Mouse (Mus musculus): Measurements from ENCODE around the gene Cygb.
"Not testable (repeated sequence)": the region's sequence is repeated elsewhere in the genome, so short reads cannot be mapped to it uniquely, and the experiment has no call there.

The Cygb gene

DNA sequence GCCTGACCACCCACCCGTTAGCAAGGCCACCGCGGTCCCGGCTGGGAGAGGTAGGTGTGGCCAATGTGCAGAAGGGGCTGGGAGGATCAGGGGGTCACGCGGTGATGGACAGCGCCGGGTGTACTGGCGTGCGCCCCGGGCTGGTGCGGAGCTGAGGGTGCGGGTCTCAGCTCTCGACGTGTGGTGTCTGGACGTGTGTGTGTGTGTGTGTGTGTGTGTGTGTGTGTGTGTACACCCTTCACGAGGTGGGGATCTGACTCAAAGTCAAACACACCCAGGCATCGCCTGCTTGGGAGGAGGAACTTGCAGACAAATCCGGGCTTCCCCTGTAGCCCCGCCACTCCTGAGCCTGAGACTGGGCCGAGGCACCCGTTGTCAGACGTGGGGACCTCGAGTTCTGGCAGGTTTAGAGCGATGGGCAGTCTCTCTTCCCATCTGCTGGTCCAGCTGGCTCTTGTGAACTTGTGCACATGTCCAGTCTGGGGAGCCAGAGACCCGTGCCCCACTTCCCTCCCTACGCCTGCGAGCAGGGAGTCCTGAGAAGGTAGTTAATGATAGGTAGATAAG lies at the start of gene Cygb:
Gene Cygb (minus strand): TSS at position 59 of the 567 bp plus-strand sequence.
- no peak for DNase-seq

DNA sequence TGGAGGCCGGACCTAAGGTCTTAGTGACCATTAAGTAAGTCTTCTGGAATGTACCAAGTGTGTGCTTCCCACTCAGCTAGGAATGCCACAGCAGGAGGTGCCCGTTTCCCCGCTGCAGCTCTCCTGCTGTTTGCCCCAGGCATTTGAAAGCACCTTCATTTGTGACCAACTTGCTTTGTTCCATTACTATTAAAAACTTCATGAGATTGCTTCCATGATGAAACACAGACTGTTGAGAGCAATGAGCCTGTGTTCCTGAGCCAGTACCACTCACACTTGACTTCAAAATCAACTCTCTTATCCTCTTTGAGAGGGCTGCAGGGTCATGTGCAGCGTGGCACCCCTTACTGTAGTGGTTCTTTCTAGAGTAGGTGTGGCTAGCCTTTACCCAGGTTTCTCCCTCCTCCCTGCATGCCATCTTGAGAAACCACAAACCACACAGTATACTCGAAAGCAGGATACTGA lies 47.3 kb upstream of the Cygb start:
- DNase-seq = no peak

DNA sequence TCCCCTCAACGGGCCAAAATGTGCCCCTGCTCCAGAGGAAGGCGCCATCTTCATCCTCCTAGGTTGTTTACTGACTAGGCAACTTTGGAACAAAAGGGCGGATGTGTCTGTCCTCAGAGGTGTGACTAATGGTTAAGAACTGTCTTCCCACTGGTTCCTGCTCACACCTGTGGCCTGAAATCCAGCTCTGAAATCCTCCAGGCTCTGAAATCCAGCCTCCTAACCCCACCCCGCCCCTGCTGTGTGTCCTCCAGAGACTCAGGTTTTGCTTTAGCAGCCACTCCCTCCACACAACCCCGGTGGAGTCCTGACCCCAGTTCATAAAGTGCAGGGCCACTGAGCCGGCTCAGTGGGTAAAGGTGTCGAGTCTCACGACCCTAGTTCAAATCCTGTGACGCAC lies 43.4 kb upstream of the Cygb start:
- no peak for DNase-seq

DNA sequence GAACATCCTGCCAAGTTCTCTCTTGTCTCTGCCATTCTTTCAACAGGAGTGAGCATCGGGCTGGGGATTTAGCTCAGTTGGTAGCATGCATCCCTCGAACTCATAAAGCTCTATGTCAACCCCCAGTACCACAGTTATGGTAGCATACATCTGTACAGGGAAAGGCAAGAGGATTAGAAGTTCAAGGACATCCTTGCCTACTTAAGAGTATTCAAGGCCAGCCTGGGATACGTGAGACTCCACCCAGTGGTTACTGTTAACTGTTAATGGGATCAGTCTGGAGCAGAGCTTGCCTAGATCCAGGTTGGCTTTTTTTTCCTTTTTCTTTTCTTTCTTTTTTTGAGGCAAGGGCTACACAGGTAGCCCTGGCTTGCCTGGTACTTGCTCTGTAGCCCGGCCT lies 42.3 kb upstream of the Cygb start:
- DNase-seq = no peak

DNA sequence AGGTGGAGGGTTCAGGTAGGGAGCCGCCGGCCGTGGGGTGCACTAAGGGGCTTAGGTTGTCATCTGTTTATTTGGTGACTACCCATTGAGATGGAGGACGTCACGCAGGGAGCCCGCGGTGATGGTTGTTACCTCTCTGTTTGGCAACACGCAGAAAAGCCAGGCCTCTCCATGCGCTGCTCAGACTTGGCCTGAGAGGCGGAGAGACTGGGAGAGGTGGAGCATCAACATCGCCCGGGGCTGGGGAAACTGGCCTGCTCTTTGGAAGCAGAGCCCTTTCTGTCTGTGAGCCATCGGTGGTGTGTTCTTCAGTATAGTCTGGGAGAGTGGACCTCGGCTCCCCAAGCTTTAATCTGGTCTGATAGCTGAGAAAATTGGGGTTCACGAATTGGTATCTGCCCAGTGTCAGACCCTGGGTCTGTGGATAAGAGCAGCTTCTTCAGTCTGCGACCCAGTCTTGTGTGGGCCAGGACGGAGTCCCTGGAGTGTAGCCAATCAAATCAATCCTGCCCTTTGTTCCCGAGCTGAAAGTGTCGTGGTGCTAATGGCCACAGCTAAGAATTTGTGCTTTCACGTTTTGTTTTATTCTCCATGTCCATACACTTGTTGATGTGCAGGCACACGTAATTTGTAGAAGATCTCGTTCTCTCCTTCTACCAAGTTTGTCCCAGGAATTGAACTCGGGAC lies 41.2 kb upstream of the Cygb start:
- no peak for DNase-seq

DNA sequence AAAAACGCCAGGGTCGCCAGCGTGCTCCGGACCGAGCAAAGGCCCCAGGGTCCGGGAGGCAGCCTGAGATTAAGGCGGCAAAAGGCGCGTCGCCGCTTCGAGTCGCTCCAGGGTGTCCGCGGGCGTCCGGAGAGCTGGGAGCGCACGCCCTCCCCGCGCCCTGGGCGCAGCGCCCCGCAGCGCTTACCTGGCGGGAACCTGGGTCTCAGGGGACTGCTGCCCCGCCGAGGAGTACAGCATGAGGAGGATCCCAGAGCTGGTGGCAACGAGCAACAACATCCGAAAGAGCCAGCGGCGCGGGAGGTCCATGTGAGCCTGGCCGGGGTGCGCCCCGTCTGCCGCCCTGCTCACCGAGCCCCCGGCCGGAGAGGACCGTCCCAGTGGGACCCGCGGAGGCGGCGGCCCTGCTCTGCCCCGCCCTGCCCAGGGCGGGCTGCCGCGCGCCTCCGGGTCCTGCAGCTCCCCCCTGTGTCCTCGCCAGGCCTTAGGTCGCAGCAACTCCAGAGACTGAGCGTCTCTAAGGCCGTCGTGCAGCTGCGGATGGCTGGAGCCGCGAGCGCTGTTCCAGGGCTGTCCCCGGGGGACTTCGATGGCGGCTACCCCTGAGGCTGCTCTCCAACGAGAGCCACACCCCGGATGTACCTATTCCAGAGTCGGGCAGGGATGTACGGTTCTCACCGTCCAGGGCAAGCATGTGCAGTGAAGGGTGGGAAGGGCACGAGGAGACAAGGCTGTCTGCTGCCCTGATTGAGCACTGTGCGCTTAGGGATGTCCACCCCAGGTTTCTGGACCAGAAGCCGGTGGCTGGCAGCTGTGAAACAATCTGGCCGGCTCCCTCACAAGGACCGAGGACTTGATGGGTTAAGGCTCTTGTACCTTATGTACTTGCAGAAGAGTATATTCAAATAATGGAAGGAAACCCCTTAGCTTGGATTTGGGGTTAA lies 40.4 kb upstream of the Cygb start:
- DNase-seq = no peak

DNA sequence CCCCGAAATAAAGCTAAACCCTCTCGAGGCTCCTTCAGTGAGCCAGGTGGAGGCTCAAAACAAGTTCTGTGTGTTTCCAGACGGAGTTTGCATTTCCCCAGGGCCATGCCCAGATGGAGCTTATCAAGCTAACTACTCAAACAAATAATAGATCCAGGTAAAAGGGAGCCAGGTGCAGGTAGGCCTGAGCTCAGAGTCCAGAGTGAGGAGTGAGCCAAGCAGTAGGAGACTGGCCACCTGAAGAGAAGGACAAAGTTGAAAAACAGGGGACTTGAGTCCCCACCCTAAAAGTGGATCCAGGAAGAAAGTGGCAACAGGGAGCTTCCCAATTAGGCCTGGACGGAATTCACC lies 39.8 kb upstream of the Cygb start:
- DNase-seq = no peak

DNA sequence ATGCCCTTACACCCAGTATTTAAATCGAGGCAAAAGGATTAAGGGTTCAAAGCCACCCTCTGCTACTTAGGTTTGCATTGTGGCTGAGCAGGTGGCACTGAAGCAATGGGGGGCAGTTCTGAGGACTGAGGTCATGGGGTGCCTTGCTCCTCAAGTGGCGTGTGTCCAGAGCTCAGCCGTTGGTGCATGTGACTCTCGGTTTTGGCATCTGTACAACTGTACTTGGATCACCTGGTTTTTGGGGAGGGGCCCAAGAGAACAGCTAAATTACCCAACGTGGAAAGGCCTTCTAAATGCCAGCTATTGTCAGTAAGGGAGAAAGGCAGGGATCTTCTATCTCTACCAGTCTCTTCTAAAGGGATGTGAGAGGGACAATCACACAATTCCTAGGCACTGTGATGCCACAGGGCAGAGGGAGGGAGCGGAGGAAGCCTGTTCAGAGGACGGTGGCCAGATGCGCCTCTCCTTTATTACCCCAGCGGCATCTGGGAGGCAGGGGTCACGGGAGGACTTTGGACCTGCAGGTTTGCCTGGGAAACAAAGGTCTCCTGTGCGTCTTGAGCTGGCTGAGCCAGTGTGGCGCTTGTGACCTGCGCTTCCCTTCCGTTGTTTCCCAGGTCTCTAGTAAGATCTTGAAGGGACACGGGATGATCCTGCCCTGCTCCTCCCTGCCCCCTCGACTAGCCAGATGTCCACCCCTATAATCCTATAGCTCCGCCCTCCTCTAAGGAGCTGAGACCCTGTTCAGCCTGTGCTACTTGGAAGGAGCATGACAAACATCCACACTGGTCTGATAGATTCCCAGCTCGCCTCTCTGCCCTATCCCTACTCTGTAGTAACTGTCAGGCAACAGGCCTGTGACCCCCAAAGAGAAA lies 36.8 kb upstream of the Cygb start:
- no peak for DNase-seq

DNA sequence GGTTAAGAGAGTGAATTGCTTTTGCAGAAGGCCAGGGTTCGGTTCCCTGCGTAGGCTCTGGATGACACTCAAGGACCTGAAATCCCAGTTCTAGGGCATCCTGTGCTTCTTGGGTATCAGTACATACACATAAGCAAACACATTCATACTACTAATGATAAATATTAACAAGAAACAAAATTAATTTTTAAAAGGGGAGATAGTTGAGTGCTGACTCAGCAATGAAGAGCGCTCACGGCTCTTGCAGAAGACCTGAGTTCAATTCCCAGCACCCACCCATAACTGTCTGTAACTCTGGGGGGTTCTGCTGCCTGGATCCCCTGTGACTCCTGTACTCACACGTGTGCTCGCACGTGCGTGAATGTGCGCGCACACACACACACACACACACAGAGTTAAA lies 35.5 kb upstream of the Cygb start:
- no peak for DNase-seq

DNA sequence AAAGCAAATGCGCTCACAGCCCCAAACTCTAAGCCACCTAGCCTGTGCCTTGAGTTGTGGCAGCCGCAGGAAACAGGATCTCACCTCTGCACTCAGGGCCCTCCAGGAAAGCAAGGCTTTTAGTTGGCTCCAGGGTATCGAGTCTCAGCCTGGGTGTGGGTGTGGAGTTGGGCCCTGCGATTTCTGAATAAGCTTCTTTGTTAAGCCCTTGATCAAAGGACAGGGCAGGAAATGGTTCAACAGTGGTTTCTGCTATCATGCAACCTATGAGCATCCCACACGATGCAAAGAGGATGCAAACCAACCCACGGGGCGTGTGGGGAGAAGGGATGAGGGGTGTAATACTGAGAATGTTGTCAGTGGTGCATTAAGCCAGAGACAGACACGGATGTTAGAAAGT lies 33.8 kb upstream of the Cygb start:
- DNase-seq = peak; percentile 42

DNA sequence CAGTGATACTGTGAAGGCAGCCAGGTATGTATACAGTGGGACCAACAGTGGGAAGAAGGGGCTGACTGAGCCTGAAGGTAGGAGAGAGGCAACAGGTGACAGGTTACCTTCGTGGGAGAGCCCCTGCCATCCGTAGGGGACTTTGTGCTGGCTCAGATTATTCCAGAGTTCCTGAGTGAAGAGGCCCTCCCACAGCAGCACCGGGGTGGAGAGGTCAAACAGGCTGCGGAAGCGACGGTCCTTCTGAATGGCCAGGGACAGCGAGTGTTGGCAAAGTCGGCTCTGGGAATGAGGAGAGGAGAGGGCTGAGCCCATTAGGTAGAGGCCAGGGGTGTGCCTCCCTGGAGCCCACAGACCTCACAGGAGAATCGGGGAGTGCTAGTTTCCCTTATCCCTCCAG lies 31.6 kb upstream of the Cygb start:
- no peak for DNase-seq

DNA sequence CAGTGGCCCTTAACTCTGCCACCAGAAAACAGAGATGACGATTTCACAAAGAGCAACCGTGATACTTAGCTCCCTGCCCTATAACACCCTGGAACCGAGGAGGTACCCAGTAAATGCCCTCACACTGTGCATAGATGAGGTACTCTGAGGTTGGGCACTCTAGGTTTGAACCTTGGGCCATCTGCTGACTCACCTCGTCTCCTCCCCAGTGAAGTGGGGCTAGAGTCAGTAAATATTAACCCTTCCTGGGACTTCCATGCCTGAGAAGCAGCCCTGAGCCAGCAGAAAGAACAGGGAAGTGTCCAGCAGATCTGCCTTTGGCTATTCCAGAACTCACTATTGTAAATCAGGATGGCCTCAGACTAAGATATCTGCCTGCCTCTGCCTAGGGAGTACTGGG lies 29.7 kb upstream of the Cygb start:
- no peak for DNase-seq

DNA sequence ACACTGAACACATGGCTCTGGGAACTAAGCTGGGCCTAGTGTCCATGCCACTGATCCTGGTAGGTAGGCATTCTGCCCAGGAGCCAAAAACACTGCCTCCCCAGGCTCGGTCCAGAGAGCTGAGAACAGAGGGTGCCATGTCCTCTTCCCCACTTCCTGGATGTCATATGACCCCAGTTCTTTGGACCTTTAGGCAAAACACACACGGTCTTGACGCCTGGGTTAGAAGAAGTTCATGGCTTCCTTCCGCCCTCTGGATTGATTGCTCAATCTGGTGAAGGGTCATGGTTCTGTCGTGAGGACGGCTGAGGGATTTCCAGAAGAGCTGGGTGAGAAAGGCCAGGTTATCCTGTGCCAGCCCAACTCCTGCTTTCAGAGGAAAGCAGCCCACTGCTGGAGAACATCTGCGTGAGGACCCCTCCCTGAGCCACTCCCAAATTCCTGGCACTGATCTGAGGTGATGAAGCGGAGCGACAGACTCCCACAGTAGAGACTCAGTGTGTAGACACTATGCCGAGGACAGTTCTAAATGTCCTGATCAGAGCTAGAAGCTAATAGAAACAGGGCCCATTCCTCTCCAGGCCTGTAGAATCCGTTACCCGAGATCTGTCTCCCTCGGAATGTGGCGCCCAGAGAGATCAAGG lies 28.5 kb upstream of the Cygb start:
- no peak for DNase-seq

DNA sequence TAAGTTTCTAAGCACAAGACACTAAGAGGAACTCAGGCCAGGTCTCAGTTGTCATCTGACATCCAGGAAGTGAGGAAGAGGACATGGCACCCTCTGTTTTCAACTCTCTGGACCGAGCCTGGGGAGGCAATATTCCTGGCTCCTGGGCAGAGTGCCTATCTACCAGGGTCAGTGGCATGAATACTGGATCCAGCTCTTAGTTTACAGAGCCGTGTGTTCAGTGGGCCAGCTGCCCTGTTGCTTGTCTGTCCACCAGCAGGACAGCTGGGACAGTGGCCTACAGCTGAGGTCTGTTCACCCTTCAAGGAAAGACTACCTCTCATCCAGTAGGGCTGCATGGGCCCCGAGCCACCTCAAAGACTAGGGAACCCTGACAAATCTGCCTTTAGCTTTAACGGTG lies 27.0 kb upstream of the Cygb start:
- DNase-seq = no peak

DNA sequence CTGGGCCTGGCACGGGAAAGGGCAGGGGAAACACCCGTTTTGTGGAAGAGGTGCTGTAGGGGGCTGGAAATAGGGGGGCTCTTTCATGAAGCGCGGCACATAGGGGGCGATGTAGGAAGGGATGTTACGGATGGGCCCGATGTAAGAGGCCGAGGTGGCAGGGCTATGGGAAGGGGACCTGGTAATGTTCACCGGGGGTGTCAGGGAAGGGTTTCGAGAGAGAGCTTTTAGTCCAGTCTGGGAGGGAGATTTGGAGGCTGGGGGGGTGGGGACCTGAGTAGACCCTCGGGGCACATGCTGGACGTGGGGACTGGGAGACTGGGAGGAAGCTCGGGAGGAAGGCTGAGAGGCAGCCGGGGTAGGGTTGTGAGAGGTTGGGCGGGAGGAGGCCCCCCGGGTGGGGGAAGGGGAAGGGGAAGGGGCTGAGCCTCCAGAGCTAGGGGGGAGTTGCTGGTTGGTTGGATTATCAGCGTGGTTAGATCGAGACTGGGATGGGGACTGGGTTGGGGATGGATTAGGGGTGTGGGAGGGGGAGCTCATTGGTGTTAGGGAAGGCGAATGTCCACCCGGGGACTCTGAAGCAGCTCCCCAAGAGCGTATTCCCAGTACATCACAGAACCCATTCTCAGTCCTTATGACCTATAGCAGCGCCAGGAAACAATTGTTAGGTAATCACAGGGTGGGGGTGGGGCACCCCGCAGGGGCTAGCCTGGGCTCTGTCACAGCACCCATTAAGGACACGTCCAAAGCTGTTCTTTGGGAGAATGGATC lies 26.4 kb upstream of the Cygb start:
- no peak for DNase-seq

DNA sequence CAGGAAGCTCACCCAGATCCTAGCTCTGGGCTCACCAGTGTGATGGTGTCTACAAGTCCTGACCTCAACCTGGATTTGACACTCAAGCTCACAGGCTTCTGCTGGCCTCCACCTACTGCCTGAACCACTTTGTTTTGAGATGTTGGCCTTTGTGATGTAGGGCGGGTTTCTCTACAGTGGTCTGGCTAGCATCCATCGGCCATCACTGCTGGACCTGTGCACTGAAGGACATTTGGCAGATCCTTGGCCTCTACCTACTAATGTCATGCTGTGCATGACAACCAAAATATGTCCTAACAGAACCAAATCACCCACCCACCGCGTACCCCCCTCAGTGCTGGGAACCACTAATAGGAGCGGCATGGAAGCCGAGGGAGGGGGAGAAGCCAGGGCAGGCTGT lies 25.0 kb upstream of the Cygb start:
- DNase-seq = no peak

DNA sequence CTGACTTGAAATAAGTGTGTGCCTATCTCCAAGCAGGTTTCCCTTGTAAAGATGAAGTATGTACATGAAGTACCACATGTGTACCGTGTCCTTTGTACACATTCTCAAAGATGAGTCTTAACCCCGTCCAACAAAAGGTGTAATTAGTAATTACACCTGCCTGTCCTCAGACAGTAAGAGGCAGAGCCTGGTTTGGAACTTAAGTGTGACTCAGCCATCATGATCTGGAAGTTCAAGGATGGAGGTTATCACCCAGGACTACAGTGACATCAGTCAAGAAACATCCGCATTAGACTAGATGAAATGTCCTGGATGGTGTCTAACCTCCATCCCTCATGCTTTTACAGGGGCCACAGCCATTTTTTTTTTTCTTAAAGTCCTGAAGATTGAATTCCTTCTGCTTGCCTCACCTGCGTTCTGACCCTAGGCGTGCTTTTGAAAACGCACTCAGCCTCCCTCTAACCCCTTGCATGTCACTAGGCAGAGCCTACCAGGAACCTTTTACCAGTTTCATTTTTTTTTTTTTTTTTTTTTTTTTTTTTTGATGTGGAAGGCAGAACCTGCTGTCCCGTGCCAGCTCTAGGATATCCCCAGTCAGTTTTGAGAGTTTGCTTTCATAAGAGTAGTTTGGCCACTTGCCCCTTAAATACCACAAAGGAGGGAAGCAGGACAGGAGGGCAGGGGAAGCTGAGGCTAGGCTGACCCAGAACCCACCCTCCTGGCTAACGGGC lies 23.8 kb upstream of the Cygb start:
- no peak for DNase-seq

DNA sequence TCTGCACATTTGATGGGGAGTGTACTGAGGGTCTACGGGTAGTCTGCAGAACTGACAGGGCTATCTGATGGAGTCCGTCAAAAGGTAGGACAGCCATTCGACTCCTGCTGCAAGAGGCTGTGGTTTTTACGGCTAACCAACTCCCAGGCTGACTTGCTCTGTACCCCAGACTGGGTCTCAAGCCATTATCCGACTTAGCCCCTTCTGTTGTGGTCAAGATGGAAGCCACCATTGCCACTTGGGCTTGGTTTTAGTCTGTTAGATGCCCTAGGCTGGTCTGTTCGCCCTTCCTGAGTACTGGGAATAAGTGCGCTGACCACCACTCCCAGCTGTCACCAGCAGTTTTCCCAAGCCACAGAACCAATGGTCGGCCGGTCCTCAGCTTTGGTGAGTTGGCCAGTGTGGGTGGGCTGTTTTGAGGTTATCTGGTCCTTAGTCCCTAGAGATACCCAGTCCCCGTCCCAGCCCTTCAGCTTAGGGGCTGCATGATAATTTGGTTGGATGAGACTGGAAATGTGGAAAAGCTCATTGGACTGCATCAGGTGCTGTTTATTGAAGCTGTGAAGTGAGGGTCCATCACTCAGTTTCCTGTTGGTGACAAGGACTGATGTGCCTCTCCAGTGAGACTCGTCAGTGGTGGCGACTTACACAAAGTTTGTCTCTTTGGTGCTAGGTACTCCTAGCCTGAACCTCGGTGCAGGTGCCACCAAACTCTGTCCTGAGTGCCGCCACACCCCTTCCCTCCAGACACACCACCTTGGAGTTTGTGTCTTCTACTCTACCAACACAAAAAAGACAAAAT lies 22.3 kb upstream of the Cygb start:
- DNase-seq = no peak

DNA sequence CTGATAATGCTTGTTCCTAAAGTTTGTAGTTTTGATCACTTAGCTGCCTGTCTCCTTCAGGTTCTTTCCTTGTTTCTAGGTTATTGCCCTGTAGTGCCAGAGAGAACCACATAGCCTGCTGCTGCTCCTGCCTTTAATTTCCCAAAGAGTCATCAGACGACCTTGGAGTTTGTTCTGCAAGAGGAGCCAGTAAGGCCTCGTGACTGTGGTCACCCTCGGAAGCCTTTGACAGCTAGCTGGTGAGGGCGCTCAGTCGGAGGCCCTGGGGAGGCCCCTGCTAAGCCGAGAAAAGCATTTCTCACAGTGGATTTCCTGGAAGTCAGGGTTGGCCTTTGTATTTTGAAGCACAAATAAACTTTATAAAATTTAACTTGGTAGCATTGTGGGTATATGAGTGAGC lies 21.3 kb upstream of the Cygb start:
- not testable (repeated sequence) for DNase-seq

Data from thymus, postnatal 14 days (tissue).